Mouse (Mus musculus) Patski (cell line): ENCODE measurements at regions not wholly inside any gene's neighbourhood (a gene's known extent, or its start where the extent isn't known, plus 50 kb on each side); places are given as distances from the start of the nearest gene placed in this dataset.

ENCODE experiments used
- ATAC-seq: fragments of 100-300 bp; one replicate; pipeline ENCODE4 v1.8.0; 2021
- CTCF ChIA-PET: fragments of 350-600 bp; sonication (Branson Sonifier 250); formaldehyde crosslinking; loops from one replicate; lab custom pipeline; 2022; ENCODE audit warnings: inconsistent platforms; lab: Charles Lee
- POLR2A ChIA-PET: fragments of 350-600 bp; sonication (Branson Sonifier 250); formaldehyde crosslinking; loops from one replicate; lab custom pipeline; 2022; ENCODE audit warnings: antibody characterized with exemption, inconsistent platforms; lab: Charles Lee
- DNase-seq: peaks from one replicate; pipeline ENCODE4 v3.0.0-alpha.2; 2011; ENCODE audit warnings: low read depth, low spot score
- H3K27me3 ChIP-seq: fragments of 371-371 bp; one replicate; pipeline ENCODE4 v1.5.1; 2021
- CTCF ChIP-seq: fragments of 100-300 bp; IDR thresholded peaks from one replicate; pipeline ENCODE4 v1.5.1; 2021
- in situ Hi-C: fragments of 300-500 bp; cut with MboI; formaldehyde crosslinking; loops from 3 replicates; pipeline ENCODE4 v1.11.1; 2018; ENCODE audit warnings: low pct_unique_long_range_greater_than_20kb, mixed read lengths

DNA sequence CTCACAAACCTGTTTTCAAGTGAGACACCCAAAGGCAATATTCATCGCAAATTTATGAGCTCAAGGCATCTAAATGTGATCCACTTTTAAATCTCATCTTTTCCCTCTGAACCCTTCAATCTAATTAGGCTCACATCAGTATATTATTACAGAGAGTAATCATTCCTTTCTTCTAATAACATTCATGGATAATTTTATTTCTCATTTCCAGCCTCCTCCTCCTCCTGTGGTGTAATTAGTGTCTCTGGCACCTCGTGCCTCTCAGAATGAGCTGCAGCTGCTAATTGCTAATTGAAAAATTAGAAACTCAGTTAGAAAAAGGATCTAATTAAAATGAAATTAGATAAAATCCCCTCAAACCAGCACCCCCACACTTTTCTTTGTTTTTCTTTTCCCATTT lies 420.5 kb upstream of the Camk1g start:
- no peaks in the 10 kb centered on the region for H3K27me3 ChIP-seq
- TF ChIP-seq CTCF, result no peak
- DNase-seq, result no peak
- ChIA-PET CTCF (no interaction called here), POLR2A (no interaction called here)
- in situ Hi-C loops, result no loop called here
- ATAC-seq, result no peak

DNA sequence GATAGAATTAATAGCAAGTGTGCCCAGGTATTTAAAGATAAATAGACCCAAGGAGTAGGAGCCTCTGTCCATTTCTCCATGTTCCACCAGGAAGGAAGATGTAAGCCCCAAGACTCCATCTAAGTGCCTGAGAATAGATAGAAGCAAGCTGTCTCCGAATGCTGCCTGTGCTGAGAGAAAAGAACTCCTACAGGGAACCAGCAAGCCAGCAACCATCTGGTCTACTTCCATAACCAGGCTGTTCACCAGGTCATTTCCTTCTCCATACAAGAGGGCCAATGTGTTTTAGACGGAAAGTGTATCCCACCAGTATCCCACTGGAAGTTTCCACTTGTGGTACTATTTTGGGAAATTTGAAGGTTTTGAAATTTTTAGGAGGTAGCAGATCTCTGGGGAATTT lies 418.4 kb upstream of the Camk1g start:
- ChIA-PET POLR2A (no interaction called here), CTCF (interaction anchor here (1.4 kb wide), 1 partner anchor 10 kb away, joined by 4 read pairs; no protein-coding TSS in a partner anchor)
- no peak for DNase-seq
- no peaks in the 10 kb centered on the region for H3K27me3 ChIP-seq
- no peak for TF ChIP-seq CTCF
- ATAC-seq, result no peak
- in situ Hi-C loops, result no loop called here

- CTCF ChIA-PET, result interaction anchor here (1.3 kb wide), 1 partner anchor 9 kb away, joined by 3 read pairs; no protein-coding TSS in a partner anchor
- DNase-seq, result peak; percentile 30
- POLR2A ChIA-PET, result no interaction called here
- TF ChIP-seq CTCF, result no peak
- in situ Hi-C loops, result no loop called here
- no peaks in the 10 kb centered on the region for H3K27me3 ChIP-seq
- ATAC-seq, result peak; percentile 79
Measured at GRCm38 (mm10) chr1:193787417-193787816, 417.3 kb upstream of the Camk1g start.

- ChIA-PET POLR2A (interaction anchor here (0.7 kb wide), 1 partner anchor 317 kb away, joined by 4 read pairs; no protein-coding TSS in a partner anchor), CTCF (no interaction called here)
- no peak for ATAC-seq
Measured at GRCm38 (mm10) chr1:193784966-193785365, 414.9 kb upstream of the Camk1g start.

DNA sequence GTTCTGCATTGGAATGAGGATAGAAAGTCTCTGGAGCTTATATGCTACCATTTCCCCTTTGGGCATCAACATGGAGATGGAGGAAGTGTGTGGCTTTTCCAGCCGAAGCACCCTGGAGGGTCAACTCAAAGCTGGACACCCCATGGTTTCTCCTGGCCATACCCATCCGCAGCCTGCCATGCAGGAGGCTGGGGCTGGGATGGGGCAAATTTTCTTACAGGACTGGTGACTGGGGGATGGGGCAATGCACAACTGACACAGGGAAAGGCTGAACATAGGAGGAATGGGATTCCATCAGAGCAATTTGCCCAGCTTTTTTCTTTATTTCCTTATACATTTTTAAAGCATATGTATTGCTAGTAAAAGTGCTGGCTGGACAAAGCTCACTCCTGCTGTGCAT lies 414.4 kb upstream of the Camk1g start:
- CTCF ChIA-PET, result no interaction called here
- no peak for DNase-seq
- in situ Hi-C loops, result no loop called here
- no peaks in the 10 kb centered on the region for H3K27me3 ChIP-seq
- POLR2A ChIA-PET, result no interaction called here
- ATAC-seq, result no peak
- no peak for TF ChIP-seq CTCF

More at GRCm38 (mm10) chr1:193784966-193785365, 414.9 kb upstream of the Camk1g start:
- no peak for TF ChIP-seq CTCF
- no peaks in the 10 kb centered on the region for H3K27me3 ChIP-seq
- in situ Hi-C loops, result no loop called here
- DNase-seq, result no peak

DNA sequence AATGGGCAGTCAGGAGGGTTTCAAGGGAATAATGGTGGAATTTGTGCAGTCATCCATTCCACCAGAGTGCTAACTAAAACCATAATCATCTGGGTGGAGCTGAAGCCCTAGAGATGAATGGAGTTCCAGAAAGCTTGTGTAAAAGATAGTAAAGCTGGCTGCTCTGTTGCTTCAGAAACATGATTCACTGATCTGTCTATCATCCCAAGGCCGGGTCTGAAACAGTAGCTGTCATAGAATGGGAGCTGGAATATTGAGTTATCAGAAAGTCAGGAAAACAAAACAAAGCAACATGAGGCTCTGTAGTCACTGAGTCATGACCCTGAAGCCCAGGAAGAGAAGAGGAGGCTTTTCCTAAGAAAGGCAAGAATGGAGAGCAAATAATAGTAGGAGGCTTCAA lies 408.1 kb upstream of the Camk1g start:
- ATAC-seq (no peak), DNase-seq (no peak)
- CTCF ChIA-PET, result interaction anchor here (1.0 to 1.1 kb wide), 2 partner anchors 18 to 20 kb away, joined by 3 read pairs; no protein-coding TSS in a partner anchor
- no peaks in the 10 kb centered on the region for H3K27me3 ChIP-seq
- no peak for TF ChIP-seq CTCF
- in situ Hi-C loops, result no loop called here
- POLR2A ChIA-PET, result no interaction called here

GRCm38 (mm10) chr1:193769546-193769945 lies 399.4 kb upstream of the Camk1g start:
- H3K27me3 ChIP-seq, result no peaks in the 10 kb centered on the region
- no peak for TF ChIP-seq CTCF
- DNase-seq, result no peak
- in situ Hi-C loops, result no loop called here
- POLR2A ChIA-PET, result no interaction called here
- ATAC-seq, result no peak
- CTCF ChIA-PET, result no interaction called here

- ChIA-PET POLR2A (no interaction called here), CTCF (no interaction called here)
- no peaks in the 10 kb centered on the region for H3K27me3 ChIP-seq
- TF ChIP-seq CTCF, result no peak
- no peak for ATAC-seq
- in situ Hi-C loops, result no loop called here
- DNase-seq, result no peak
Measured at GRCm38 (mm10) chr1:193764103-193764502, 394.0 kb upstream of the Camk1g start.

- in situ Hi-C loops, result no loop called here
- DNase-seq (peak; percentile 30), ATAC-seq (peak; percentile 65)
- no peak for TF ChIP-seq CTCF
- no peaks in the 10 kb centered on the region for H3K27me3 ChIP-seq
- CTCF ChIA-PET, result no interaction called here
- POLR2A ChIA-PET, result no interaction called here
Measured at GRCm38 (mm10) chr1:193751819-193752251, 381.7 kb upstream of the Camk1g start.

- in situ Hi-C loops, result no loop called here
- H3K27me3 ChIP-seq, result no peaks in the 10 kb centered on the region
- ChIA-PET POLR2A (no interaction called here), CTCF (interaction anchor here (1.2 to 1.8 kb wide), 2 partner anchors 25 to 78 kb away, joined by 4 to 6 read pairs; no protein-coding TSS in a partner anchor)
- no peak for TF ChIP-seq CTCF
- no peak for DNase-seq
- ATAC-seq, result no peak
Measured at GRCm38 (mm10) chr1:193750929-193751328, 380.8 kb upstream of the Camk1g start.

DNA sequence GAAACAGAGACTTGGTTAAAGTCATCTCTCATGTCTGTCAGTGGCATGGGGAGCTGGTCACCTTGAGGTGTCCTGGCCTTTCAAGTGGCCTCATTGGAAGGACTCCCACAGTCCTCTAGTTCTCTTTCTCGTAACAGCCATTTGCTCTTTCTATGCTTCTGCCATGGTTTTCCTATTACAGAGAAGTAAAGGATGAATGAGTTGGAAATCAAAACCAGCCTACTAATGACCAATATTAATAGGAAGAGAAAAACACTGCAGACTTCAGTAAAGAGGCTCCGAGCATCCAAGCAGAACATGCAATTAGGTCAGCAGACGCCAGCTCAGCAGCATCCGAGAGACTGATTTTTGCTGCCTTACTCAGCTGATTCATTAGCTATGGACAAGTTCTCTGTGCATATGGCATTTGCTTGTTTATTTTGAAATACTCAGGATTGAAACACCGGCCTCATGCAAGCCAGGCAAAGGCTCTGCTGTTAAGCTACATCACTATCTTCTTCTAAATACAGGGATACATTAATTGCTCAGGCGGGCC lies 377.4 kb upstream of the Camk1g start:
- DNase-seq, result peak; percentile 27
- TF ChIP-seq CTCF, result no peak
- no peaks in the 10 kb centered on the region for H3K27me3 ChIP-seq
- ChIA-PET POLR2A (no interaction called here), CTCF (interaction anchor here (0.8 to 1.0 kb wide), 3 partner anchors 10 to 32 kb away, joined by 3 to 4 read pairs (median 3); no protein-coding TSS in a partner anchor)
- in situ Hi-C loops, result no loop called here
- ATAC-seq, result peak; percentile 75
